Mouse (Mus musculus): ENCODE data around the gene Bptf.
A peak's percentile ranks its signal among the peaks of the same experiment; 100 is the strongest.
"Not testable (repeated sequence)": the region's sequence is repeated elsewhere in the genome, so short reads cannot be mapped to it uniquely, and the experiment has no call there.

Gene Bptf

GRCm38 (mm10) chr11:107131749-107132421 lies at the start of gene Bptf:
Gene Bptf (minus strand): TSS chr11:107132127.
- peak; percentile 83 for DNase-seq (ENCODE audit: low read depth, low spot score)

- peak; percentile 71 for DNase-seq (ENCODE audit: low read depth, low spot score)
These were observed 29.3 kb upstream of the Bptf start for GRCm38 (mm10) chr11:107161215-107161614.

- peak; percentile 50 for DNase-seq (ENCODE audit: low read depth, low spot score)
These were observed 27.1 kb upstream of the Bptf start for GRCm38 (mm10) chr11:107159034-107159433.

- DNase-seq (ENCODE audit: low read depth, low spot score), result peak; percentile 94
These were observed 25.2 kb upstream of the Bptf start for GRCm38 (mm10) chr11:107156977-107157642.

GRCm38 (mm10) chr11:107155292-107155691 lies 23.4 kb upstream of the Bptf start:
- peak; percentile 32 for DNase-seq (ENCODE audit: low read depth, low spot score)

GRCm38 (mm10) chr11:107154431-107154830 lies 22.5 kb upstream of the Bptf start:
- no peak for DNase-seq (ENCODE audit: low read depth, low spot score)

- no peak for DNase-seq (ENCODE audit: low read depth, low spot score)
These were observed 21.7 kb upstream of the Bptf start for GRCm38 (mm10) chr11:107153645-107154044.

GRCm38 (mm10) chr11:107151809-107152208 lies 19.9 kb upstream of the Bptf start:
- DNase-seq (ENCODE audit: low read depth, low spot score), result no peak

- not testable (repeated sequence) for DNase-seq (ENCODE audit: low read depth, low spot score)
These were observed 12.0 kb upstream of the Bptf start for GRCm38 (mm10) chr11:107143956-107144355.

GRCm38 (mm10) chr11:107142382-107142781 lies 10.5 kb upstream of the Bptf start:
- no peak for DNase-seq (ENCODE audit: low read depth, low spot score)

GRCm38 (mm10) chr11:107140756-107141155 lies 8.8 kb upstream of the Bptf start:
- DNase-seq (ENCODE audit: low read depth, low spot score), result no peak

GRCm38 (mm10) chr11:107138633-107139032 lies 6.7 kb upstream of the Bptf start:
- peak; percentile 39 for DNase-seq (ENCODE audit: low read depth, low spot score)

- DNase-seq (ENCODE audit: low read depth, low spot score), result no peak
These were observed 5.7 kb upstream of the Bptf start for GRCm38 (mm10) chr11:107137593-107137992.

- not testable (repeated sequence) for DNase-seq (ENCODE audit: low read depth, low spot score)
These were observed 4.5 kb upstream of the Bptf start for GRCm38 (mm10) chr11:107136458-107136857.

GRCm38 (mm10) chr11:107135741-107136140 lies 3.8 kb upstream of the Bptf start:
- DNase-seq (ENCODE audit: low read depth, low spot score), result no peak

GRCm38 (mm10) chr11:107132426-107132825 lies 499 bp upstream of the Bptf start:
- DNase-seq (ENCODE audit: low read depth, low spot score), result peak; percentile 68

- peak; percentile 68 for DNase-seq (ENCODE audit: low read depth, low spot score)
These were observed 813 bp downstream of the Bptf start for GRCm38 (mm10) chr11:107130879-107131748.

GRCm38 (mm10) chr11:107130221-107130788 lies 1.6 kb downstream of the Bptf start:
- peak; percentile 33 for DNase-seq (ENCODE audit: low read depth, low spot score)

- no peak for DNase-seq (ENCODE audit: low read depth, low spot score)
These were observed 2.3 kb downstream of the Bptf start for GRCm38 (mm10) chr11:107129641-107130040.

- DNase-seq (ENCODE audit: low read depth, low spot score), result not testable (repeated sequence)
These were observed 5.2 kb downstream of the Bptf start for GRCm38 (mm10) chr11:107126716-107127115.

GRCm38 (mm10) chr11:107125011-107125410 lies 6.9 kb downstream of the Bptf start:
- no peak for DNase-seq (ENCODE audit: low read depth, low spot score)

- peak; percentile 86 for DNase-seq (ENCODE audit: low read depth, low spot score)
These were observed 7.6 kb downstream of the Bptf start for GRCm38 (mm10) chr11:107124327-107124731.

All from 3T3-L1 (cell line).